Mouse (Mus musculus) granulocyte monocyte progenitor cell, adult 5-6 weeks (primary cell): ENCODE data around the gene Wdr70. TPM values are rescaled to one million over a fixed set of nuclear protein-coding genes. Genes with fewer than 3 reads are reported as not detected.
A peak's percentile ranks its signal among the peaks of the same experiment; 100 is the strongest.

Source experiments
- ATAC-seq: replicated peaks from 2 replicates; pipeline ENCODE4 v1.8.0; 2016; ENCODE audit warnings: mild to moderate bottlenecking, moderate TSS enrichment, inconsistent platforms; ENCODE audit not compliant: poor library complexity, severe bottlenecking
- total RNA-seq, 2 experiments: library from RNA; stranded (forward) in 1 of 2; stranded (reverse) in 1 of 2; fragments of 200-712, 200-1000 nt in 1 of 2; fragments of >200 nt in 1 of 2; fragmentation: Nextera tagmentation in 1 of 2; gene quantifications; 2 replicates each; pipeline ENCODE4 v1.2.3; 2014 to 2017

The Wdr70 gene
- total RNA-seq, 2 experiments from 2014 or later, result 39.8 to 41.4 TPM

- ATAC-seq, result no peak
Observed at GRCm38 (mm10) chr15:7950561-7950960, 148.4 kb downstream of the Wdr70 start.

GRCm38 (mm10) chr15:7941690-7942089, 157.3 kb downstream of the Wdr70 start:
- ATAC-seq, result no peak

GRCm38 (mm10) chr15:7935571-7936165, 163.3 kb downstream of the Wdr70 start:
- ATAC-seq, result no peak

GRCm38 (mm10) chr15:7934580-7934979, 164.4 kb downstream of the Wdr70 start:
- ATAC-seq, result no peak

GRCm38 (mm10) chr15:7934105-7934504, 164.9 kb downstream of the Wdr70 start:
- ATAC-seq, result no peak

- ATAC-seq, result peak; percentile 33; the same call in 1 of the 2 replicates
Observed at GRCm38 (mm10) chr15:7931605-7932008, 167.4 kb downstream of the Wdr70 start.

- ATAC-seq, result no peak
Observed at GRCm38 (mm10) chr15:7925382-7925781, 173.6 kb downstream of the Wdr70 start.

GRCm38 (mm10) chr15:7923281-7923680, 175.7 kb downstream of the Wdr70 start:
- ATAC-seq, result no peak

- ATAC-seq, result no peak
Observed at GRCm38 (mm10) chr15:7922291-7923037, 176.5 kb downstream of the Wdr70 start.

- ATAC-seq, result no peak
Observed at GRCm38 (mm10) chr15:7921124-7921523, 177.9 kb downstream of the Wdr70 start.

GRCm38 (mm10) chr15:7906491-7907035, 192.4 kb downstream of the Wdr70 start:
- no peak for ATAC-seq

GRCm38 (mm10) chr15:7899286-7899685, 199.7 kb downstream of the Wdr70 start:
- ATAC-seq, result no peak

- no peak for ATAC-seq
Observed at GRCm38 (mm10) chr15:7891547-7892282, 207.3 kb downstream of the Wdr70 start.

- no peak for ATAC-seq
Observed at GRCm38 (mm10) chr15:7890286-7890685, 208.7 kb downstream of the Wdr70 start.

- ATAC-seq, result no peak
Observed at GRCm38 (mm10) chr15:7889362-7889674, 209.7 kb downstream of the Wdr70 start.

- no peak for ATAC-seq
Observed at GRCm38 (mm10) chr15:7888617-7889361, 210.2 kb downstream of the Wdr70 start.

- ATAC-seq, result no peak
Observed at GRCm38 (mm10) chr15:7886591-7886990, 212.4 kb downstream of the Wdr70 start.

GRCm38 (mm10) chr15:7885106-7885505, 213.9 kb downstream of the Wdr70 start:
- ATAC-seq, result no peak

- no peak for ATAC-seq
Observed at GRCm38 (mm10) chr15:7884181-7884580, 214.8 kb downstream of the Wdr70 start.

- no peak for ATAC-seq
Observed at GRCm38 (mm10) chr15:7879956-7880355, 219.1 kb downstream of the Wdr70 start.
